Mouse (Mus musculus) spleen, adult 2 months (tissue): ENCODE measurements around the gene M1ap. TPM values are rescaled to one million over a fixed set of nuclear protein-coding genes. Genes with fewer than 3 reads are reported as not detected.
A peak's percentile ranks its signal among the peaks of the same experiment; 100 is the strongest.

Experiments
- DNase-seq, 2 experiments: peaks; one replicate each; pipeline versions ENCODE4 v3.0.0 to v3.0.0-alpha.2; 2012 to 2021; ENCODE audit warnings: low spot score in 2 of 2, low read depth in 1 of 2
- H3K27ac ChIP-seq: fragments of 200-500 bp; 2 replicates; pipeline ENCODE4 v1.5.1; 2012; ENCODE audit warnings: low read length, inconsistent platforms; ENCODE audit not compliant: insufficient read depth
- H3K27me3 ChIP-seq: fragments of 200-500 bp; 2 replicates; pipeline ENCODE4 v1.6.1; 2012; ENCODE audit warnings: mild to moderate bottlenecking, moderate library complexity, low read length, inconsistent platforms; ENCODE audit not compliant: control insufficient read depth, insufficient read depth
- H3K36me3 ChIP-seq: fragments of 200-500 bp; 2 replicates; pipeline ENCODE4 v1.6.1; 2012; ENCODE audit warnings: mild to moderate bottlenecking, low read length, inconsistent platforms; ENCODE audit not compliant: control insufficient read depth, insufficient read depth
- H3K4me1 ChIP-seq: fragments of 200-500 bp; 2 replicates; pipeline ENCODE4 v1.6.1; 2011; ENCODE audit warnings: inconsistent platforms; ENCODE audit not compliant: control insufficient read depth, insufficient read depth, insufficient read length
- H3K4me3 ChIP-seq: fragments of 200-500 bp; 2 replicates; pipeline ENCODE4 v1.5.1; 2011; ENCODE audit warnings: mild to moderate bottlenecking, inconsistent platforms; ENCODE audit not compliant: insufficient read depth, insufficient read length; ENCODE audit errors: extremely low read depth
- CTCF ChIP-seq: fragments of 200-500 bp; IDR thresholded peaks from 2 replicates; pipeline ENCODE4 v1.5.1; 2011; ENCODE audit warnings: mild to moderate bottlenecking, inconsistent platforms; ENCODE audit not compliant: insufficient read depth, insufficient read length, insufficient replicate concordance; ENCODE audit errors: extremely low read depth
- POLR2A ChIP-seq: fragments of 200-500 bp; IDR thresholded peaks from 2 replicates; pipeline ENCODE4 v1.6.1; 2011; ENCODE audit warnings: low read depth, low read length, inconsistent platforms
- WGBS: fragments of 180-500 bp; shearing (Covaris S2); methylation state at CpG from one replicate; pipeline ENCODE4 v1.1.7; 2018; 5-methylcytosine and 5-hydroxymethylcytosine counted together
- polyA plus RNA-seq: library from polyadenylated mRNA; depleted of rRNA; stranded (reverse); fragments of >200 nt; gene quantifications from 2 replicates; pipeline ENCODE4 v1.2.3, GENCODE M21; 2012

Gene M1ap
- polyA plus RNA-seq, 1 experiment: 2.6 TPM

- Histone ChIP-seq H3K36me3 (no peaks in the 10 kb centered on the region), H3K4me1 (peaks cover 26% of the 10 kb centered on the region), H3K4me3 (0 out of 2 replicates have a peak overlapping the region, but pooled peaks have one; percentile 3), H3K27me3 (peaks cover 33% of the 10 kb centered on the region), H3K27ac (no peak overlapping the region)
- DNase-seq: no peak
- TF ChIP-seq POLR2A (no peak), CTCF (no peak)
- WGBS: 3% methylated on average over 81 of the region's 81 CpGs
Measured at GRCm38 (mm10) chr6:83068706-83069487, 122.2 kb downstream of the M1ap start.

GRCm38 (mm10) chr6:83069488-83070246, 123.0 kb downstream of the M1ap start:
- DNase-seq: no peak
- WGBS: 5% methylated on average over 67 of the region's 69 CpGs
- H3K36me3 ChIP-seq: no peaks in the 10 kb centered on the region
- H3K4me3 ChIP-seq: no peak overlapping the region
- H3K4me1 ChIP-seq: peaks cover 26% of the 10 kb centered on the region
- TF ChIP-seq CTCF (no peak), POLR2A (no peak)
- peaks cover 33% of the 10 kb centered on the region for H3K27me3 ChIP-seq
- no peak overlapping the region for H3K27ac ChIP-seq

DNA sequence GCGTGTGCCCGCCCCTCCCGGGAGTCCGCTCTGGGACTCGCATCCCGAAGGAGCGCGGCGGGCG, 123.4 kb downstream of the M1ap start, which contains the start of gene Tlx2:
TSS of gene Tlx2 (minus strand) at position 47 of the 64 bp plus-strand sequence.
- TF ChIP-seq CTCF (no peak), POLR2A (no peak)
- 1% methylated on average over 10 of the region's 10 CpGs for WGBS
- Histone ChIP-seq H3K27ac (no peak within 1 kb of the TSS), H3K4me3 (0 out of 2 replicates have a peak within 1 kb of the TSS, but pooled peaks have one; percentile 3), H3K36me3 (no peaks in the 10 kb centered on the region), H3K4me1 (peaks cover 26% of the 10 kb centered on the region), H3K27me3 (peaks cover 33% of the 10 kb centered on the region)
- no peak for DNase-seq

DNA sequence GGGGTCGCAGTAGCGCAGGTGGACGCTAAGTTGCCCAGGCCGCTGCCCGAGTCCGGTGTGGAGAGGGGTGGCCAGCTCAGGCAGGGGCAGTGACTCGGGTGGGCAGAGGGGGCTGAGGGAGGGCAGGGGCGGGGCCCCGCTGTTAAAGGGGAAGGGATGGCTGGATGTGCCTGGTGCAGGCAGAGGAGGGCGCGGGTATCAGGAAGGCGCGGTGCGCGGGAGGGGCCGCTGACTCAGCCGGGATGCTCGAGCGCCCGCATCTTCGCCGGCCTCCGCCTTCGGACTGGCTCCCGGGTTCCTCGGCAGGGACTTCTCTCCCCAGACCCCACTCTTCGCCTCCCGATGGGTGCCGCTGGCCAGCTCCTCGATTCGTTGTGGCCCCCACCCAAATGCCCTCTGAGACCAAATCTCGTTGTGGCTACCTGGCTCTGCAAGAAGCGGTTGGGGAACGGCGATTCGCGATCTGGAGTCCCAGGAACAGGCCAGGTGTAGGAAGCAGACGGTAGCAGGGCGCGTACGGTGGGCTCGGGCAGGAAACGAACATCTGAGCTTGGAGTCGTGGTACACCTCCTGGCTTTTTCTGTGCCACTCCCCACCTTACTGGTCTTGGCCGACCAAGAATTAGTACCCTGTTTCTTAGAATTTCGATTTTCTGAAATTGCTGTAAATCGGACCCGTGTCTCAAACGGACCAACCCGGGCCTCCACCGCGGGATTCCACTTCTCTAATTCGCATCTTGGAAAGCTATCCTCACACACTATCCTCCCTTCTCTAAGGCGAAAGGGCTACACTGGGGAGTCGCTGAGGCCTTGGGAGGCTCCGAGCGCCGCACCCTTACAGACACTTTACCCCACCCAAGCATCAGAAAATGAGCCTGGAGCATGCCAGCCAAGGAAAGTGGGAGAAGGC, 123.9 kb downstream of the M1ap start:
- Histone ChIP-seq H3K36me3 (no peaks in the 10 kb centered on the region), H3K4me3 (no peak overlapping the region), H3K27ac (no peak overlapping the region), H3K27me3 (peaks cover 33% of the 10 kb centered on the region), H3K4me1 (peaks cover 26% of the 10 kb centered on the region)
- WGBS: 2% methylated on average over 57 of the region's 58 CpGs
- TF ChIP-seq CTCF (no peak), POLR2A (no peak)
- DNase-seq: no peak

DNA sequence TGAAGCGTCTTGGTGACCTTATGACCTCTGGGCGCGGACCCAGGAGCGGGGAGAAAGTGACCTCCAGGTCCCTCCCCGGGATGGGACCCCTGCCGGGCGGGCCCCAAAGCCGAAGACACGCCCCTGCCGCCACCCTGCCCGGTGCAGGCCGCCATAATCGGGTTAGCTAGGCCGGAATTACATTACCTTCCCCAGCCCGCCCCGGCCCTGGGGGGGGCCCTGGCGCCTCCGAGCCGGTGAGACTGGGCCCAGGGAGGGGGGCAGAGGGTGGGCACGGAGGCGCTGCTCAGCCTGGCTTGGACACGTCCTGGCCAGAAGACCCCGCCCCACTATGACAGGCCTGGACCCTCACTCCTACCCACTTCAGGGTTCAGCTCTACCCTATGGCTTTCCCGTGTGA, 124.5 kb downstream of the M1ap start:
- Histone ChIP-seq H3K27me3 (peaks cover 33% of the 10 kb centered on the region), H3K4me3 (no peak overlapping the region)

DNA sequence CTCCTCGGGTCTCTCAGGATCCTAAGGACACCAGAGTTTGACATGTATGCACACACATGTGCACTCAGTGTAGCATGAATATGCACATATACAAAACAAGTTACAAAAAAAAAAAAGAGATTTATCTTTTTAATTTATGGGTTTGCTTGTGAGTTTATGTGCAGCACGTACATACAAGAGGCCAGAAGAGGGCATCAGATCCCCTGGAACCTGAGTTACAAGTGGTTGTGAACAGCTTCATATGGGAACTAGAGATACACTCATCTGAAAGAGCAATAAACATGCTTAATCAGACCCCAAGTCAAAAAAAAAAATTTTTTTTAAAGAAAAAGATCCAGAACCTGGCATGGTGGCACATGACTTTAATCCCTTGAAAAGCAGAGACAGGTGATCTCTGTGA, 128.3 kb downstream of the M1ap start:
- H3K4me1 ChIP-seq: peaks cover 14% of the 10 kb centered on the region
- H3K36me3 ChIP-seq: no peaks in the 10 kb centered on the region; the same call in 1 of the 2 replicates
- WGBS: 18% methylated on average over 2 of the region's 2 CpGs
- H3K4me3 ChIP-seq: no peak overlapping the region
- no peak for TF ChIP-seq CTCF
- H3K27ac ChIP-seq: no peak overlapping the region
- peaks cover 18% of the 10 kb centered on the region for H3K27me3 ChIP-seq
- DNase-seq: no peak

More for the DNA sequence above, 124.5 kb downstream of the M1ap start:
- H3K27ac ChIP-seq: no peak overlapping the region
- TF ChIP-seq POLR2A: no peak
- no peak for TF ChIP-seq CTCF
- H3K4me1 ChIP-seq: peaks cover 26% of the 10 kb centered on the region
- H3K36me3 ChIP-seq: no peaks in the 10 kb centered on the region
- 6% methylated on average over 23 of the region's 24 CpGs for WGBS
- no peak for DNase-seq
